10 mouse cellular contexts compared by ENCODE assay signal in the genomic region with DNA sequence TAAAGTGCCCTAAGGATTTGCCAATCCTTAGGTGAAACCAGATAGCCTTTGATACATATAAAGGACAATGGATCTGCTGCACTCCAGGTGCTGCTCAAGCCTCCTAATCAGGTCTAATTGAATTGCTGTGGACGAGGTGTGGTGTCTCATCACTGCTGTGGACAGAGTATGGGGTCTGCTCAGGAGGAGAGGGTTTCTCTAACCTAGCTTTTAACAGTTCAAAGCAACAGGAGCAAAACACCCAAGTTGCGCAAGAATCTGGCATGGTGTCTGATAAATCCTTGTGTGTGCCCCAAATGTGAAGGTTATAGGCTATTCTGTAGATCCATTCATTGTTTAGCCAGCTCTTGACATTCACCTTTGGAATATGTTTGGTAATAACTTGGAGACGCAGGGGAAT. TPM values are rescaled to one million over a fixed set of nuclear protein-coding genes. Genes with fewer than 3 reads are reported as not detected.
"Had no signal": no experiment of that assay in that cellular context is flagged by ENCODE, and none has a peak within 500 bp of the region (broad histone marks: within the 10 kb centered on the region; RNA-seq: fewer than 3 reads in every experiment).

No protein-coding gene starts in this region.

RNA-seq across cellular contexts. Expression of a gene that starts 24.9 kb away (rescaled TPM):
- polyA plus RNA-seq: liver, adult 2 months; liver, postnatal 0 days; lung, adult 2 months; lung, embryonic 14.5 days; lung, embryonic 15.5 days; lung, embryonic 16.5 days; lung, postnatal 0 days; midbrain, embryonic 12.5 days; midbrain, embryonic 13.5 days; neural tube, embryonic 11.5 days had no signal
